Mouse (Mus musculus): Measurements from ENCODE around the gene Nprl2.

The Nprl2 gene

DNA sequence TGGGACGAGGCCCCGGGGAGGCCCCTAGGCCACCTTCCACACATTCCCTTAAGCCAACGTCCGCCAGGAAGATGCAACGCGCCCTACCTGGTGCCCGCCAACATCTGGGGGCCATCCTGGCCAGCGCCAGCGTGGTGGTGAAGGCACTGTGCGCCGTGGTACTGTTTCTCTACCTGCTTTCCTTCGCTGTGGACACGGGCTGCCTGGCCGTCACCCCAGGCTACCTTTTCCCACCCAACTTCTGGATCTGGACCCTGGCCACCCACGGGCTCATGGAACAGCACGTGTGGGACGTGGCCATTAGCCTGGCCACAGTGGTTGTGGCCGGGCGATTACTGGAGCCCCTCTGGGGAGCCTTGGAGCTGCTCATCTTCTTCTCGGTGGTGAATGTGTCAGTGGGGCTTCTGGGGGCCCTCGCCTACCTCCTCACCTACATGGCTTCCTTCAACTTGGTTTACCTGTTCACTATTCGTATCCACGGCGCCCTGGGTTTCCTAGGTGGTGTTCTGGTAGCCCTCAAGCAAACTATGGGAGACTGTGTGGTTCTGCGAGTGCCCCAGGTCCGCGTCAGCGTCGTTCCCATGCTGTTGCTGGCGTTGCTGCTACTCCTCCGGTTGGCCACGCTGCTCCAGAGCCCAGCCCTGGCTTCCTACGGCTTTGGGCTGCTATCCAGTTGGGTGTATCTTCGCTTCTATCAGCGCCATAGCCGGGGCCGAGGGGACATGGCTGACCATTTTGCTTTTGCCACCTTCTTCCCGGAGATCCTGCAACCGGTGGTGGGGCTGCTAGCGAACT lies 7.4 kb upstream of the Nprl2 start:
- no peak for DNase-seq (ENCODE audit: low spot score)

- no peak for DNase-seq (ENCODE audit: low spot score)
Observed at GRCm38 (mm10) chr9:107538231-107538630, 3.8 kb upstream of the Nprl2 start.

DNA sequence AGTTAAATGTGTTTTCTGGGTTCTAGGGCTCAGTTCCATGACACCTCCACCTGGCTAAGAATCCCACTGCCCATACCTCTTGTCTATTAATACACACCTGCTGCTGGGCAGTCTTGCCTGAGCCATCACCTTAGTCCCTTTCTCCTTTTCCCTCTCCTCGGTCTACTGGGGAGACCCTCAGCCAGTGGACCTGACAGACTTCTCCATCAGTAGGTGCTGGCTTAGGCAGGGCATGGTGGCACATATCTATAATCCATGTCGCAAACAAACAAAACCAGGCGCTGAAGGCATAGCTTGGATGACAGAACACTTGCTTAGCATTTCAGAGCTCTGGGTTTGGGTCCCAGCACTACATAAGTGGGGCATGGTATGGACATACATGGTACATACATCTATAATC lies 3.3 kb upstream of the Nprl2 start:
- no peak for DNase-seq (ENCODE audit: low spot score)

- no peak for DNase-seq (ENCODE audit: low spot score)
Observed at GRCm38 (mm10) chr9:107539940-107540339, 2.1 kb upstream of the Nprl2 start.

GRCm38 (mm10) chr9:107540420-107540819 lies 1.6 kb upstream of the Nprl2 start:
- no peak for DNase-seq (ENCODE audit: low spot score)

GRCm38 (mm10) chr9:107541005-107541404 lies 1.0 kb upstream of the Nprl2 start:
- DNase-seq (ENCODE audit: low spot score): no peak

GRCm38 (mm10) chr9:107542352-107542686 lies 293 bp downstream of the Nprl2 start:
- no peak for DNase-seq (ENCODE audit: low spot score)

- no peak for DNase-seq (ENCODE audit: low spot score)
Observed at GRCm38 (mm10) chr9:107542721-107543120, 695 bp downstream of the Nprl2 start.

GRCm38 (mm10) chr9:107543299-107543698 lies 1.3 kb downstream of the Nprl2 start:
- DNase-seq (ENCODE audit: low spot score): no peak

- no peak for DNase-seq (ENCODE audit: low spot score)
Observed at GRCm38 (mm10) chr9:107544196-107544700, 2.2 kb downstream of the Nprl2 start.

DNA sequence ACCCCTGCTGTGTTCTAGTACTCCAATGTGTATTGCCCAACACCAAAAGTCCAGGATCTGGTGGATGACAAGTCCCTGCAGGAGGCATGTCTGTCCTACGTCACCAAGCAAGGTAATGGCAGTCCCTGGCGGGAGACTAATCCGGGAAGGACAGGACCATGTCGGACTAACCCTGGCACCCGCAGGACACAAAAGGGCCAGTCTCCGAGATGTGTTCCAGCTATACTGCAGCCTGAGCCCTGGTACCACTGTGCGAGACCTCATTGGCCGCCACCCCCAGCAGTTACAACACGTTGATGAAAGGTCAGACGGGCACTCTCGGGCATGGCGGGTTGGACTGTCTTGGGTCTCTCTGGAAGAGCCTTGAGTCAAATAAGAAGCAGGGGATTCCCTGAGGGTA lies 2.7 kb downstream of the Nprl2 start:
- DNase-seq (ENCODE audit: low spot score): no peak

DNA sequence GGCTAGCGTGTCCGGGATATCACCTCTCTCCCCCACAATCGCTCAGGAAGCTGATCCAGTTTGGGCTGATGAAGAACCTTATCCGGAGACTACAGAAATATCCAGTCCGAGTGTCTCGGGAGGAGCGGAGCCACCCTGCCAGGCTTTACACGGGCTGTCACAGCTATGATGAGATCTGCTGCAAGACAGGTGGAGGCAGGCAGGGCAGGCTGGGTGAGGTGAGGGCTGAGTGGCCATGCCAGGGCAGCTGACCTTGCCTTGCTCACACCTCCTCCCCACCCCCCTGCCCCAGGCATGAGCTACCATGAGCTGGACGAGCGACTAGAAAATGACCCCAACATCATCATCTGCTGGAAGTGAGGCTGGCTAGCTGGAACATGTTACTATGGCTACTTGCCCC lies 3.2 kb downstream of the Nprl2 start:
- DNase-seq (ENCODE audit: low spot score): no peak

DNA sequence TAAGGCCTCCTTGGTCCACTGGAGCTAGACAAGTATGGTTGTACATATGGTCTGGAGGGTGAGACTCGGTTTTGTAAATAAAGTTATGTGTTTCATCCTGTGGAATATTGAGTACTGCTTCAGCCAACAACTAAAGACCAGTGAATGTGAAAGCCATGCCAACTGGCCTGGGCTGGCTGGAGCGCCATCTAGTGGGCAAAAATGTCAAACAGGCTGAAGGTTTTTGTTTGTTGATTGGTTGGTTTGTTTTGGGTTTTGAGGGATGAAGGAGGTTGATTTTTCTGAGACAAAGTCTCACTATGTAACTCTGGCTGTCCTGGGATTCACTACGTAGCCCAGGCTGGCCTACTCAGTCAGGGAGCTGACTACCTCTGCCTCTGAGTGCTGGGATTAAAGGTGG lies 3.6 kb downstream of the Nprl2 start:
- no peak for DNase-seq (ENCODE audit: low spot score)

GRCm38 (mm10) chr9:107547026-107547425 lies 5.0 kb downstream of the Nprl2 start, which contains the start of gene Zmynd10:
TSS of gene Zmynd10 (plus strand) at chr9:107547298.
- peak; percentile 85 for DNase-seq (ENCODE audit: low spot score)

- DNase-seq (ENCODE audit: low spot score): no peak
Observed at GRCm38 (mm10) chr9:107547957-107548356, 5.9 kb downstream of the Nprl2 start.

DNA sequence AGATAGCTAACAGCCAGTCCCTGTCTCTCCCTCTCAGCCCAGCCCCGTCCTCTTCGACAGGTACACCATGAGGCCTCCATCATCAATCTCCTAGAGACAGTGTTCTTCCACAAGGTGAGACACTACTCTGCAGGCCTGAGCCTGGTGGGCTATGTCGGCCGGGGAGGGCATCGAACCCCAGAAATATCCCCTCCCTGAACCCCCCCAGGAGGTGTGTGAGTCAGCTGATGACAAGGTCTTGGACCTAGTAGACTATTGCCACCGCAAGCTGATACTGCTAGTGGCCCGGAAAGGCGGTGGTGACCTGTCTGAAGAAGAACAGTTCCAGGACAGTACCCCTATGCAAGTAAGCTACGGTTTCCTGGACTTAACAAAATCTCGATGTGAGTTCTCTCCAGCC lies 6.8 kb downstream of the Nprl2 start:
- no peak for DNase-seq (ENCODE audit: low spot score)

DNA sequence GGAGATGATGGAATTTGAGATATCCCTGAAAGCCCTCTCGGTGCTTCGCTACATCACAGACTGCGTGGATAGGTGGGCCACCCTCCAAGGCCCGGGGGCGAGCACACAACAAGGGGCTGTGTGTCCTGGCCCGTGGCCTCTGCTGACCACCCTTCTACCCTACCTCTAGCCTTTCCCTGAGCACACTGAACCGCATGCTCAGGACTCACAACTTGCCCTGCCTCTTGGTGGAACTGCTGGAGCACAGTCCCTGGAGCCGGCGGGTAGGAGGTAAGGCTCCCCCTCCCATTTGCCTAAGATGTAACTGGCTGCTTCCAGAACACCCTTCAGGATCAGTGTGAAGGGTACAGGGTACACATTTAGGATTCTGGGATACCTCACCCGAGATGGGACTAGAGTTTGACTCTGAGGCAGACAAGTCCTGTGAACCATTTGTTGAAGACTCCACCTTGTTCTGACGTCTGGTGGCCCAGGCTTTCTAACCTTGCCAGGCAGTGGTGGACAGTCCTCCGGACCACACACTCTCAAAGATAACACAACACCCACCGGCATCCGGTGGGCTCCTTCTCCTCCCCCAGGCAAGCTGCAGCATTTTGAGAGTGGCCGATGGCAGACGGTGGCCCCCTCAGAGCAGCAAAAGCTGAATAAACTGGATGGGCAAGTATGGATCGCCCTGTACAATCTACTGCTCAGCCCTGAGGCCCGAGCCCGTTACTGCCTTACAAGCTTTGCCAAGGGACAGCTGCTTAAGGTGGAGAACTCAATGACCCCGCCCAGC lies 7.5 kb downstream of the Nprl2 start:
- no peak for DNase-seq (ENCODE audit: low spot score)

- no peak for DNase-seq (ENCODE audit: low spot score)
Observed at GRCm38 (mm10) chr9:107550491-107551116, 8.6 kb downstream of the Nprl2 start.

DNA sequence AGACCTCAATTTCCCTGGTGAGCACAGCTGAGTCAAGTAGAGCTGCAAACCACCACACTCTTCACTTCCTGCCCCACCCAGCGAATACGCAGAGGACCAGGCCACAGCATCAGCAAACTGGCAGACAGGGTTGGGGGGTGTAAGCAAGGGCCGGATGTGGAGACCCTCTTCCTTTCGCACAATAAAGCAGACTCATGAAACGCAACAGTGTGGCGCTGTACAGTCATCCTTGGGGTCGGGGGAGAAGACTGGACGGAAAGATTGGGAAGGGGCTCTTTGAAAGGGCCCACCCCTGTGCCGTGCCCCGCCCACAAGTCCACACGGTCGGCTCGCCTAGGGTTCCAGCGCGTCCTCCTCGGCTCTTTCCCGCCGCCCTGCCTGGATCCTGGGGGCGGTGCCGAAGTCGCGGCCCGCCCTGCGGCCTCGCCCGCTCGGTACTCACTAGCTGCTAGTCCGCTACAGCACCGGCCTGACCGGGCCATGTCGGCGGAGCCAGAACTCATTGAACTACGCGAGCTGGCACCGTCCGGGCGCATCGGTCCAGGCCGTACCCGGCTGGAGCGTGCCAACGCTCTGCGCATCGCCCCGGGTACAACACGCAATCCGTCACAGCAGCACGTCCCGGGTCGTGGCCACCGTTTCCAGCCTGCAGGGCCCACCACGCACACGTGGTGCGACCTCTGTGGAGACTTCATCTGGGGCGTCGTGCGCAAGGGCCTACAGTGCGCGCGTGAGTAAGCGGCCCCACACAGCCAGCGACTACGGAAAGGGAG lies 9.3 kb downstream of the Nprl2 start, which contains the start of gene Rassf1:
TSS of gene Rassf1 (plus strand) at position 439 of the 773 bp plus-strand sequence.
- DNase-seq (ENCODE audit: low spot score): no peak

GRCm38 (mm10) chr9:107551890-107552355 lies 9.9 kb downstream of the Nprl2 start:
- no peak for DNase-seq (ENCODE audit: low spot score)

GRCm38 (mm10) chr9:107552690-107553393 lies 10.8 kb downstream of the Nprl2 start:
- DNase-seq (ENCODE audit: low spot score): no peak

Measured in testis, postnatal 14 days (tissue).